Mouse (Mus musculus): ENCODE results near the gene Olfr304.
"Not testable (repeated sequence)": the region's sequence is repeated elsewhere in the genome, so short reads cannot be mapped to it uniquely, and the experiment has no call there.

Olfr304 gene

DNA sequence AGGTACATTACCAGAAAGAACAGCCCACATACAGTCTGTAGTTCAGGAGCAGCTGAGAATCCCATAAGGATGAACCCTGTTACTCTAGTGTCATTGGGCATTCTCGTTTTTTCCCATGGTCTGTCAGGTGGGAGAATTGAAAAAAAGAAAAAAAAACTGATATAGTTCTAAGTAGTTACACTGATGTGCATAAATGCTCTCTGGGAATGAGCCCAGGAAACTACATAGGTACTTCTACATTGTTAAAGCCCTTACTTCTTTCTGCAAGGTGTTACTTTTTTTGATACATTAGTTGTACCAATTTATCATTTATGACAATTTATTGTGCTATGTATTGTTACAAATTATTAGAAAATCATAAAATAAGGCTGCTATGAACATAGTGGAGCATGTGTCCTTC, at the start of gene Olfr304:
Gene Olfr304 (minus strand): TSS at position 101 of the 400 bp plus-strand sequence.
- DNase-seq (ENCODE audit: low read depth) = no peak

DNA sequence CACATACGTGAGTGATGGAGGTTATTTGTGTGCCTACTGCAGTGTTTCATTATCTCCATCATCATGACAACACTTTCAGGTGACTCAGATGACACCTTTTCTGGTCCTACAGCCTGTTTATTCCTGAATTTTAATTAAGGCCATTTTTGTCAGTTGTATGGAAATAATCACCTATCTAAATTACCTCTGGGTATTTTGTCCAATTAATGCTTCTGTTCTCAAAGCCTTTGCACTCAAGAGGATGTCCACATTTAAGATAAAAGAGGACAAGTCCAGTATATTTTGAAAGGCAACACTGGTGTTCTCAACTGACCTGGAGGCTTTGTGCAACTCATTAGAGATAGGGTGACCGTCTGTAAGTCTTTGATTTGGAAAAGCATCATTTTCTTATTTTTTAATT, 17.1 kb upstream of the Olfr304 start, which contains the start of gene Olfr301:
Gene Olfr301 (plus strand): TSS at position 301 of the 400 bp plus-strand sequence.
- DNase-seq (ENCODE audit: low read depth) = no peak

- no peak for DNase-seq (ENCODE audit: low read depth)
Observed at GRCm38 (mm10) chr7:86397689-86398088, 11.2 kb upstream of the Olfr304 start, which contains the start of gene Olfr303. TSS of gene Olfr303 (minus strand) at chr7:86397789.

- no peak for DNase-seq (ENCODE audit: low read depth)
Observed at GRCm38 (mm10) chr7:86385769-86386168, 689 bp downstream of the Olfr304 start.

GRCm38 (mm10) chr7:86366828-86367227, 19.6 kb downstream of the Olfr304 start, which contains the start of gene Olfr305:
TSS of gene Olfr305 (minus strand) at chr7:86366928.
- DNase-seq (ENCODE audit: low read depth) = no peak

DNA sequence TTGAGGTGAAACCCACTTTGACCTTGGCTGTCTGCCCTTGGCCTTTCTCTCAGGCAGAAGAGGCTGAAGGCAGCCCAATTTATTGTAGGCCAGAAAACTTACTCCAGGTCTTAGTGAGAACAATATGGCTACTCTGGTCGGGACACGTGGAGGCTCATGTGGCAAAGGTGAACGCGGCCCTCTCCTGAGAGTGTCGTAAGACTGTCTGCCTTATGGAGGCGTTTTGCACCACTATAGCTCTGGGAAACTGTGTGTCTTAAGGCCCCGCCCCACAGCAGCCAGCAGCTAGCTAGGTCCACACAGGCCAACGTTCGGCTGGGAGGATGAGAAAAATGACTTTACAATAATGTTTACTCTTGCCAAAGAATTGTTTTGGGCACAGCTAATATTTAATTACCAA, 40.2 kb downstream of the Olfr304 start:
- not testable (repeated sequence) for DNase-seq (ENCODE audit: low read depth)

GRCm38 (mm10) chr7:86344253-86344652, 42.2 kb downstream of the Olfr304 start:
- DNase-seq (ENCODE audit: low read depth) = no peak

DNA sequence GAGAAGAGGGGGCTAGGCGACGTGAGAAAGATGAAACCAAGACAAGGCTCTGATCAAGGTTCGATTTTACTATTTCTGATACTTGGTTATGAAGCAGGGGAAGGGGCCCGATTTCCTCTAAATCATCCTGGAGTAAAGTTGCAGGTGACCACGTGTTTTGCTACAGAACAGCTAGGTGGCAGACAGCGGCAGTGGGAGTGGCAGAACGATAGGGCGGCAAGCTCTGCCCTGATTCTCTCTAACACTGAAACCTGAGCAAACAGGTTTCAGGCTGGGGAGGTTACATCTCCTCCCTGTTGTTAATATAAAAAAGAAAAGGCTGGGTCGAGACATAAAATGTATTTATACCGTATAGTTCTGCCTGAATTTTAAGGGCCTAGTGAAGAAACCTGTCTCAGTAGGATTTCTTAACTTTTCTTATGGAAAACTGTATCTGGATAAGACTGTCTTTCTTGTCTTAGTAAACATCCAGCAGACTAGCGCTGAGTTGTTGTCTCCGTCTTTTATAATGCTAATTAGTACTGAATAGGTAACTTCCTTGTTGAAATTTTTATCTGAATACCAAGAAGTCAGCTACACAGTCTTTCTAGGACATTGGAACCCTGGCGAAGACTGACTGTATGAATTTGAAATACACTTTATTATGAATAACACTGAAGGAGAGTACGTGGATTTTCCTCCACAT, 43.4 kb downstream of the Olfr304 start:
- no peak for DNase-seq (ENCODE audit: low read depth)

DNA sequence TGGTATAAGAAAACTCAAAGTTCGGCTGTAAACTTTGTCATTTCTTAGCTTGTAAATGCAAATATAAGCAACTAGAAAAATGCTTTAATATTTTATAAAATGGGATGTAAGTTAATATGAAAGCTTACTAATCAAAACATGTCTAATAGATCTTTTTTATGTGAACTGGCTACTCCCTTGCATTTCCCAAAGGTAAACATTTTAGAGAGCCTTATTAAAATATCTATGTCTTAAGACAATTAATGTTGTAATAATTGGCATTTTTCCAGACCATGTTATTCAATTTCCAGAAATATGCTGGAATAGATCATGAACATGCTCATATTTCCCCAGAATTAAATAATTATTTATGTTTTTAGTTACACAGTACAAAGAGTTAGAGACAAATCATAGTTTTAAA, 49.0 kb downstream of the Olfr304 start, which contains the start of gene Olfr307:
Gene Olfr307 (minus strand): TSS at position 101 of the 400 bp plus-strand sequence.
- no peak for DNase-seq (ENCODE audit: low read depth)
